Mouse (Mus musculus): ENCODE results near the gene Krtcap2. TPM values are rescaled to one million over a fixed set of nuclear protein-coding genes. Genes with fewer than 3 reads are reported as not detected.

Gene Krtcap2
- total and polyA plus RNA-seq, 2 experiments from 2014 or later: 41.8 to 192 TPM

GRCm38 (mm10) chr3:89250435-89251040, 4.8 kb downstream of the Krtcap2 start:
- H3K9ac ChIP-seq (replicated peaks; ENCODE audit: low read depth, low read length): no peak overlapping the region
- TF ChIP-seq EP300 (IDR thresholded peaks at IDR 0.05; ENCODE audit: low read depth): no peak
- peak; percentile 81 for TF ChIP-seq CTCF (IDR thresholded peaks at IDR 0.05; ENCODE audit: low read depth)
- peaks cover 15% of the 10 kb centered on the region for H3K4me1 ChIP-seq (ENCODE audit: control insufficient read depth, insufficient read depth)
- DNase-seq (ENCODE audit: low spot score): peak; percentile 41
- no peaks in the 10 kb centered on the region for H3K9me3 ChIP-seq (replicated peaks; ENCODE audit: control insufficient read depth, low read length)
- H3K36me3 ChIP-seq (replicated peaks; ENCODE audit: control insufficient read depth, insufficient read depth, low read length): 0 out of 2 replicates have a peak, but pooled peaks cover 7% of the 10 kb centered on the region
- peak overlapping the region; percentile 75 for H3K27ac ChIP-seq (ENCODE audit: low read depth)
- H3K4me3 ChIP-seq (ENCODE audit: low read depth, low read length): no peak overlapping the region
- no peak overlapping the region for H3K4me2 ChIP-seq (ENCODE audit: low read depth, low read length)
- 0 out of 2 replicates have a peak, but pooled peaks have one; percentile 7 for ATAC-seq (ENCODE audit: insufficient read depth, low read depth)
- WGBS: 16% methylated on average over 7 of the region's 7 CpGs
- no peaks in the 10 kb centered on the region for H3K27me3 ChIP-seq (ENCODE audit: control insufficient read depth, insufficient read depth, low read length)

- Histone ChIP-seq H3K4me2 (ENCODE audit: low read depth, low read length) (peak overlapping the region; percentile 26; the same call in 1 of the 2 replicates), H3K36me3 (replicated peaks; ENCODE audit: control insufficient read depth, insufficient read depth, low read length) (0 out of 2 replicates have a peak, but pooled peaks cover 7% of the 10 kb centered on the region), H3K4me3 (ENCODE audit: low read depth, low read length) (0 out of 2 replicates have a peak overlapping the region, but pooled peaks have one; percentile 9), H3K27me3 (ENCODE audit: control insufficient read depth, insufficient read depth, low read length) (no peaks in the 10 kb centered on the region), H3K9me3 (replicated peaks; ENCODE audit: control insufficient read depth, low read length) (no peaks in the 10 kb centered on the region), H3K27ac (ENCODE audit: low read depth) (peak overlapping the region; percentile 75), H3K4me1 (ENCODE audit: control insufficient read depth, insufficient read depth) (peaks cover 15% of the 10 kb centered on the region), H3K9ac (replicated peaks; ENCODE audit: low read depth, low read length) (no peak overlapping the region)
- peak; percentile 58 for DNase-seq (ENCODE audit: low spot score)
- peak; percentile 79 for ATAC-seq (ENCODE audit: insufficient read depth, low read depth)
- WGBS: 7% methylated on average over 17 of the region's 17 CpGs
- peak; percentile 74 for TF ChIP-seq EP300 (IDR thresholded peaks at IDR 0.05; ENCODE audit: low read depth)
- no peak for TF ChIP-seq CTCF (IDR thresholded peaks at IDR 0.05; ENCODE audit: low read depth)
These were observed 5.7 kb downstream of the Krtcap2 start for GRCm38 (mm10) chr3:89251365-89251895.

- H3K27me3 ChIP-seq (ENCODE audit: control insufficient read depth, insufficient read depth, low read length): no peaks in the 10 kb centered on the region
- DNase-seq (ENCODE audit: low spot score) (no peak), ATAC-seq (ENCODE audit: insufficient read depth, low read depth) (no peak)
- H3K4me3 ChIP-seq (ENCODE audit: low read depth, low read length): no peak overlapping the region
- H3K27ac ChIP-seq (ENCODE audit: low read depth): no peak overlapping the region
- no peak for TF ChIP-seq CTCF (IDR thresholded peaks at IDR 0.05; ENCODE audit: low read depth)
- no peak for TF ChIP-seq EP300 (IDR thresholded peaks at IDR 0.05; ENCODE audit: low read depth)
- H3K4me1 ChIP-seq (ENCODE audit: control insufficient read depth, insufficient read depth): peaks cover 7% of the 10 kb centered on the region; the same call in 1 of the 2 replicates
- 86% methylated on average over 5 of the region's 5 CpGs for WGBS
- H3K4me2 ChIP-seq (ENCODE audit: low read depth, low read length): no peak overlapping the region
- no peaks in the 10 kb centered on the region for H3K36me3 ChIP-seq (replicated peaks; ENCODE audit: control insufficient read depth, insufficient read depth, low read length)
- no peaks in the 10 kb centered on the region for H3K9me3 ChIP-seq (replicated peaks; ENCODE audit: control insufficient read depth, low read length)
- no peak overlapping the region for H3K9ac ChIP-seq (replicated peaks; ENCODE audit: low read depth, low read length)
These were observed 9.2 kb downstream of the Krtcap2 start for GRCm38 (mm10) chr3:89254994-89255393.

GRCm38 (mm10) chr3:89256177-89256576, 10.4 kb downstream of the Krtcap2 start:
- no peak for TF ChIP-seq EP300 (IDR thresholded peaks at IDR 0.05; ENCODE audit: low read depth)
- no peak for TF ChIP-seq CTCF (IDR thresholded peaks at IDR 0.05; ENCODE audit: low read depth)
- DNase-seq (ENCODE audit: low spot score) (peak; percentile 47), ATAC-seq (ENCODE audit: insufficient read depth, low read depth) (peak; percentile 65)
- Histone ChIP-seq H3K4me3 (ENCODE audit: low read depth, low read length) (no peak overlapping the region), H3K36me3 (replicated peaks; ENCODE audit: control insufficient read depth, insufficient read depth, low read length) (no peaks in the 10 kb centered on the region), H3K27ac (ENCODE audit: low read depth) (peak overlapping the region; percentile 55; the same call in 1 of the 2 replicates), H3K4me2 (ENCODE audit: low read depth, low read length) (no peak overlapping the region), H3K4me1 (ENCODE audit: control insufficient read depth, insufficient read depth) (peaks cover 5% of the 10 kb centered on the region; the same call in 1 of the 2 replicates), H3K9ac (replicated peaks; ENCODE audit: low read depth, low read length) (no peak overlapping the region), H3K27me3 (ENCODE audit: control insufficient read depth, insufficient read depth, low read length) (no peaks in the 10 kb centered on the region), H3K9me3 (replicated peaks; ENCODE audit: control insufficient read depth, low read length) (no peaks in the 10 kb centered on the region)
- whole genome bisulfite sequencing: 43% methylated on average over 5 of the region's 5 CpGs

GRCm38 (mm10) chr3:89259076-89259475, 13.3 kb downstream of the Krtcap2 start, which contains the start of gene Dpm3:
Dpm3 (plus strand) TSS chr3:89259358.
- no peak within 1 kb of the TSS for H3K9ac ChIP-seq (replicated peaks; ENCODE audit: low read depth, low read length)
- ATAC-seq (ENCODE audit: insufficient read depth, low read depth) (no peak), DNase-seq (ENCODE audit: low spot score) (no peak)
- H3K4me1 ChIP-seq (ENCODE audit: control insufficient read depth, insufficient read depth): 0 out of 2 replicates have a peak, but pooled peaks cover 4% of the 10 kb centered on the region
- no peak within 1 kb of the TSS for H3K27ac ChIP-seq (ENCODE audit: low read depth)
- WGBS: 49% methylated on average over 7 of the region's 7 CpGs
- no peak within 1 kb of the TSS for H3K4me2 ChIP-seq (ENCODE audit: low read depth, low read length)
- H3K27me3 ChIP-seq (ENCODE audit: control insufficient read depth, insufficient read depth, low read length): no peaks in the 10 kb centered on the region
- H3K9me3 ChIP-seq (replicated peaks; ENCODE audit: control insufficient read depth, low read length): no peaks in the 10 kb centered on the region
- H3K36me3 ChIP-seq (replicated peaks; ENCODE audit: control insufficient read depth, insufficient read depth, low read length): no peaks in the 10 kb centered on the region
- no peak within 1 kb of the TSS for H3K4me3 ChIP-seq (ENCODE audit: low read depth, low read length)
- TF ChIP-seq CTCF (IDR thresholded peaks at IDR 0.05; ENCODE audit: low read depth) (no peak), EP300 (IDR thresholded peaks at IDR 0.05; ENCODE audit: low read depth) (no peak)
